Mouse (Mus musculus) adipocyte (in vitro differentiated cells): ENCODE data around the gene Hebp2.
"Not testable (repeated sequence)": the region's sequence is repeated elsewhere in the genome, so short reads cannot be mapped to it uniquely, and the experiment has no call there.

ENCODE experiments used
- DNase-seq: peaks from one replicate; pipeline ENCODE4 v3.0.0-alpha.2; 2016; ENCODE audit warnings: low spot score

Gene Hebp2

GRCm38 (mm10) chr10:18545813-18546235 lies at the start of gene Hebp2:
Hebp2 (minus strand) TSS chr10:18546076.
- no peak for DNase-seq

GRCm38 (mm10) chr10:18589455-18589854 lies 43.6 kb upstream of the Hebp2 start:
- DNase-seq: no peak

- DNase-seq: no peak
Measured at GRCm38 (mm10) chr10:18584188-18584587, 38.3 kb upstream of the Hebp2 start.

- no peak for DNase-seq
Measured at GRCm38 (mm10) chr10:18572581-18572980, 26.7 kb upstream of the Hebp2 start.

GRCm38 (mm10) chr10:18562940-18563339 lies 17.1 kb upstream of the Hebp2 start:
- peak; percentile 12 for DNase-seq

GRCm38 (mm10) chr10:18561445-18561844 lies 15.6 kb upstream of the Hebp2 start:
- no peak for DNase-seq

- not testable (repeated sequence) for DNase-seq
Measured at GRCm38 (mm10) chr10:18559076-18559475, 13.2 kb upstream of the Hebp2 start.

GRCm38 (mm10) chr10:18549321-18550216 lies 3.7 kb upstream of the Hebp2 start:
- DNase-seq: no peak

- no peak for DNase-seq
Measured at GRCm38 (mm10) chr10:18547381-18547780, 1.5 kb upstream of the Hebp2 start.

- no peak for DNase-seq
Measured at GRCm38 (mm10) chr10:18545309-18545708, 567 bp downstream of the Hebp2 start.

- DNase-seq: peak; percentile 2
Measured at GRCm38 (mm10) chr10:18536889-18537288, 9.0 kb downstream of the Hebp2 start.

GRCm38 (mm10) chr10:18532293-18532692 lies 13.6 kb downstream of the Hebp2 start:
- DNase-seq: no peak

- DNase-seq: no peak
Measured at GRCm38 (mm10) chr10:18530161-18530560, 15.7 kb downstream of the Hebp2 start.

- DNase-seq: no peak
Measured at GRCm38 (mm10) chr10:18529177-18529576, 16.7 kb downstream of the Hebp2 start.

GRCm38 (mm10) chr10:18528475-18528874 lies 17.4 kb downstream of the Hebp2 start:
- DNase-seq: peak; percentile 22

GRCm38 (mm10) chr10:18527766-18528165 lies 18.1 kb downstream of the Hebp2 start:
- no peak for DNase-seq

GRCm38 (mm10) chr10:18526851-18527675 lies 18.8 kb downstream of the Hebp2 start:
- DNase-seq: no peak

- DNase-seq: no peak
Measured at GRCm38 (mm10) chr10:18526184-18526850, 19.6 kb downstream of the Hebp2 start.

GRCm38 (mm10) chr10:18525726-18526125 lies 20.1 kb downstream of the Hebp2 start:
- no peak for DNase-seq

- no peak for DNase-seq
Measured at GRCm38 (mm10) chr10:18525311-18525710, 20.6 kb downstream of the Hebp2 start.

- no peak for DNase-seq
Measured at GRCm38 (mm10) chr10:18522556-18522955, 23.3 kb downstream of the Hebp2 start.

GRCm38 (mm10) chr10:18511496-18511895 lies 34.4 kb downstream of the Hebp2 start:
- DNase-seq: no peak
